Mouse (Mus musculus): ENCODE measurements around the gene E2f1.

DNA sequence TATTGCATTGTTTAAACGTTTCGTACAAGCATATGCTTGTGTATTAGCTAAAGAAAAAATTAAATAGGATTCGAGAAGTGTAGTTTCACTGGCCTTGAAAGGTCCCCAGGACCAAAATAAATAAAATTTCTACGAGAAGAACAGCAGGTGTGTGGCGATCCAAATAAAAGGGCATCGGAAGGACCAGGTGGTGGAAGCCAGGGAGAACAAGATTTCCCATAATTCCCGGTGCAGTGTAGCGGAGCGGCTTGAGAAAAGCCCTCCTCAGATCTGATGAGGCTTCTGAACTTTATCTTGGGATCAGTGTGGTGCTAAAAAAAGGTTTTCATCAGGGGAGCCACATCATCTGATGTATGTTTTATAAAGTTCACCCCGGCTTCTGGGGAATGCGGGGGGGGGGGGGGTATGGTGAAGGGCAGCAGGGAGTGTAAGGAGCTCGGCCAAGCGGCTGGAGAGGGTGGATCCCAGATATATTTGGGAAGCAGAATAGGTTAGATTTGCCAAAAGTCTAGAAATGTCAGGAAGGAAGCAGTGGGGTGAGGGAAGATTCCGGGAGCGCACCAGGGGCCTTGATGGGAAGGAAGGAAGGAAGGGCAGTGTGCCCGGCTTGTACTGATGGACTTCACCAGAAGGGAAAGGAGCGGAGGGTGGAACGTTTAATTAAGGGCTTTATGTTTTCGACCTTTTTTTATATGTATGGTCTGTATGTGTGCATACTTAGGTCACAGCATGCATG, 45.3 kb upstream of the E2f1 start:
- TF ChIP-seq CTCF (IDR thresholded peaks at IDR 0.05; ENCODE audit: low read depth) (no peak), EP300 (IDR thresholded peaks at IDR 0.05; ENCODE audit: low read depth) (no peak)

All from heart, postnatal 0 days (tissue).